Mouse (Mus musculus): ENCODE data around the gene Slc27a1.

- TF ChIP-seq CTCF (IDR thresholded peaks at IDR 0.05) (no peak), EP300 (IDR thresholded peaks at IDR 0.05) (no peak)
Measured at GRCm38 (mm10) chr8:71633981-71634667, 65.4 kb downstream of the Slc27a1 start.
